Mouse (Mus musculus) retina, adult 2 months (tissue): ENCODE results near the gene Tnr.
"Not testable (repeated sequence)": the region's sequence is repeated elsewhere in the genome, so short reads cannot be mapped to it uniquely, and the experiment has no call there.

Experiments
- DNase-seq: peaks from one replicate; pipeline ENCODE4 v3.0.0-alpha.2; 2012; ENCODE audit warnings: low read depth, low spot score

Gene Tnr

DNA sequence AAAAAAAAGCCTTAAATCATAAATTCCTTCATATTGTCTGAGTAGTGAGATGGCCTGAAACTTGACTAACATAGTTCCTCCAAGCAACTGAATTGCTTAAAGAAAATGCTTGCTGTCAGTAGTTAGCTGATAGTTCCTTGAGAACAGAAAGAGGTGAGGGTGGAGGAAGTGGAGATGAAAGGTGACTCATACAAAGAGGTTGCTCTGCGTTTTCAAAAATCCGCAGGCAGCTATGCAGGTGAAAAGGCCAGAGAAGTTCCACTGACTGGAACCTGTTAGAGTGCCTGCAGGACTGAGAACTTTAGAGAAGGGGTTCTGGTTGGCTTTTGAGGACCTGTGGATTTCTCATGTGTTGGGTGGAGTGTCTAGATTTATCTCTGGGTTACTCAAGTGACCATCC, 414.9 kb downstream of the Tnr start:
- no peak for DNase-seq

DNA sequence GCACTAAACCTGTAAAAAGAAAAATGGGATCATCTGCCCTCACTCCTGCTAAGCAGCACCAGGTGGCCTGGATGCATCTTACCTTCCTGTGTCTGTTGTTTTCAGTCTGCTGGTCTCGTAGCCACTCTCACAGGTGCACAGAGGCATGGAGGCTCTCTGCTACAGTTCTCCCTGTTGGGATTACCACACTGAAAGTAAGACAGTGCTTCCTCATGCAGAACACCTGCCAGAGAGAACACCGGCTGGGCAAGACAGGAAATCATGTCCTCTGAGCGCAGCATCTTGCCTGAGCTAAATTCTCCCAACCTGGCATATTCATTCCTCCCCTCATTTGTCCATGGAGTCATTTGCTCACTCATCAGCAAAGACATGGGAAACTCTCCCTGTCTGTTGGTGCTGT, 415.8 kb downstream of the Tnr start:
- DNase-seq: no peak

DNA sequence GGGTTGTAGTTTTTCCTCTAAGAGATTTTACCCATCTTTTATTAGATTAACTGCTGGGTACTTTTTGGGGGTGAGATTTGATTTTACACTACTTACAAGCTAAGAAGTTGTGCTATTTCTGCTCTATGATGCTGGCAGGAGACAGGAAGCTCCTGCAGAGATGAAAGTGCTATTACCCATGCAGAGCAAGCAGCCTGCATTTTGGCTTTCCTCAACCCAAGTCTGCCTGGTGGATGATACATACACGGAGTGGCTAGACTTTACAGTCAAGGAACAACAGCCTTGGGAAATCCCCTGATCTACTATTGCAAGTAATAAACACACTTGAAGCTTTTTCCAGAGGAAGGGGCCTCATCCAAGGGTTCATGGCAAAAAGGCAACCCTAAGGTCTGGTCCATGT, 430.0 kb downstream of the Tnr start:
- DNase-seq: no peak

DNA sequence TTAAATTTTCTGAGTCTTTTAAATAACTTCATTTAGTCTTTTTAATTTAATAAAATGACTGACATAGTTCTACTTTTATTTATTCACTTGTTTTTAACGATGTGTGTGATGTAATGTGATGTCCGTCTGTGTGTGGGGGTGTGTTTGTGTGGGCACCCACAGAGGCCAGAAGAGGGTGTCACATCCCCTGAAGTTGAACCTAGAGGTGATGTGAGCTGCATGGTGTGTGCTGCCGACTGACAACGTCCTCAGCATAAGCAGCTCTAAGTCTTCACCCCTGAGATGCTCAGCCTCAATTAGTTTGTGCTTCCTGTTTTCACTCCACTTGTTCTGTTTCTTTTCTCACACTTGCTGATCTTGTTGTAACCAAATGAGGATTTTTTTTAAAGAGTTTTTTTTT, 439.8 kb downstream of the Tnr start:
- no peak for DNase-seq

DNA sequence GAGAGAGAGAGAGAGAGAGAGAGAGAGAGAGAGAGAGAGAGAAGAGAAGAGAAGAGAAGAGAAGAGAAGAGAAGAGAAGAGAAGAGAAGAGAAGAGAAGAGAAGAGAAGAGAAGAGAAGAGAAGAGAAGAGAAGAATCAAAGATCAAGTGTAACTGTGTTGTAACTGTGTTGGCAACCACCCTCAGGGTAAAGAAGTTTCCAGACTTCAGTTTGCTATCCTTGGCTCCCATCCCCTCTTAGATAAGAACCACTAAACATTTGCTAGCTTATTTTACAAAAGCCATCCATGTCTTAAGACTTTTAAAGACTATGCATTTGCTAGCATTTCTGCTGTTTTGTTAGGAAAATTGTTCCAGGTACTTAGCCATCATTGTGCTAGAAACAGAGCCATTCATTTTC, 442.7 kb downstream of the Tnr start:
- not testable (repeated sequence) for DNase-seq

DNA sequence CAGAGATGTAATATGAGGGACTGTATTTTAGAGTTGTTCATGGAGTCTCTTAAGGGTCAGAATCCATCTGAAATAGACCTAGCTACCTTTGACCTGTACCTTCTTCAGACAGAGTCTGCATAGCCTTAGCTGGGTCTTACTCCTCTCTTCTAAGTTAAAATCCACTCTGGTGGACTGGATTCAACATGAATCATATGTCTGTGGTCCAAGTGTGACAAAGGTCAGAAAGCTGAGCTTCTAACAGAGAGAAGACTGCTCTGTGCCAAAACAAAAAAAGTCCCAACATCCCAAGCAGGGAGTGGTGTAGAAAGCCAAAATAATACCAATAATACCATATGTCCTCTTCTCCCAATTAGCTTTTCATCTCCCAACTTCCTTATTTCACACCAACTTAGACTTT, 444.8 kb downstream of the Tnr start:
- DNase-seq: no peak

DNA sequence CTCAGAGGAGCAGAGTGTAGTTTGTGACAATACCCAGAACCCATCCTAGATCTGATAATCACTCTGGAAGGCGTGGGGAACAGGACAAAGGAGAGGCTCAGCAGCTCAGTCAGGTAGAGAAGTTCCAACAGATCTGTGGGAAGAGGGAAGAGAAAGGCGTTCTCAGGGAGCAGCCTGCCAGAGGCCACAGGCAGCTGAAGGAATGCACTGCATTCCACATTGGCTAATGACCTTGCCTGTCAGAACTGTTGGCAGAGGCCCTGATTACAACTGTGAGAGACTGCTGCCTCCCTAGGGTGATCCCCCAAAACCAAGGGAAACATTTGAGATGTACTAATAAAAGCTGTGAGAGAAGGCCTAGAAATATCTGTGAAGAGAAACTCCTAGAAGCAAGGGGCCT, 454.2 kb downstream of the Tnr start:
- no peak for DNase-seq

DNA sequence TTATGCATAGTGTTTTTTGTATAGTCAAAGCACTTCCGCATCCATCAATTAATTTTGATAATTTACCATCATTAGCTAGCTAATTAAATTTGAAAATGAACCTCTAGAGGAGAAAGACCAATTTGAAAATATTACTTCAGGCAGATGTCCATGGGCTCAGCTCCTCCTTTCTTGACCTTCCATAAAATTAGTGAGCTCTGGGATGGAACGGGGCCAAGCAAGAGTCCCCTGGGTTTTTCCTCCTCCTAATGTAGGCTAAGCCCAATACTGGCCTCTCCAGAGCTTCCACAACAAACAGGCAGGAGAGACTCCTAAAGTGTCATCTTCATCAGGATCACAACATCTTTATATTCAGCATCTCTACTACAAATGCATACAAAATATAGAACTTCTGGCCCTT, 455.5 kb downstream of the Tnr start:
- DNase-seq: no peak

DNA sequence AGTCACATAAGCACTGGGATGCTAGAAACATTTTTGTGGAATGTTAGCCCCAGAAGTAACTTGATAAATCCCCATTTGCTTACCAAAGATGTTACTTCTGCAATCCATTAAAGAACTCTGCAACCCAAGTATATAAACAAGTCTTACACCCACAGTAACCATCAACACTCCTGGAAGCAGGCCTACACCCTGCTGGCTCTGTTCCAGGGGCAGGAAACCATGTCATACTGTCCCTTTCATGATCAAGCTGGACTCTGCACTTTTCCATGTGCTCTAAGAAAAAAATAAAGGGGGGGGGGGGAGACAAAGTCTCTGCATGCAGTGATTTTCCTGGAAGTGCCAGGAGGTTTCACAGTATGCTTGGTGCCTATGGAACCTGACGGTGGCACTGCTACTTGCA, 456.8 kb downstream of the Tnr start:
- DNase-seq: no peak
